Mouse (Mus musculus) testis, adult 2 months (tissue): Measurements from ENCODE around the gene Mindy4. TPM values are rescaled to one million over a fixed set of nuclear protein-coding genes. Genes with fewer than 3 reads are reported as not detected.

ENCODE experiments used
- H3K27ac ChIP-seq: fragments of 200-500 bp; 2 replicates; pipeline ENCODE4 v1.5.1; 2012; ENCODE audit warnings: low read depth, low read length; ENCODE audit not compliant: control insufficient read depth, insufficient read depth
- H3K27me3 ChIP-seq: fragments of 200-500 bp; 2 replicates; pipeline ENCODE4 v1.6.1; 2012; ENCODE audit warnings: mild to moderate bottlenecking, low read length, moderate library complexity; ENCODE audit not compliant: control insufficient read depth, insufficient read depth
- H3K36me3 ChIP-seq: fragments of 200-500 bp; 2 replicates; pipeline ENCODE4 v1.6.1; 2012; ENCODE audit warnings: mild to moderate bottlenecking, low read length; ENCODE audit not compliant: control insufficient read depth, insufficient read depth
- H3K4me1 ChIP-seq: fragments of 200-500 bp; 2 replicates; pipeline ENCODE4 v1.6.1; 2012; ENCODE audit warnings: low read length; ENCODE audit not compliant: control insufficient read depth, insufficient read depth
- H3K4me3 ChIP-seq: fragments of 200-500 bp; 2 replicates; pipeline ENCODE4 v1.5.1; 2012; ENCODE audit warnings: low read depth, mild to moderate bottlenecking, low read length, moderate library complexity, mixed read lengths; ENCODE audit not compliant: control insufficient read depth
- CTCF ChIP-seq: fragments of 200-500 bp; IDR thresholded peaks from 2 replicates; pipeline ENCODE4 v1.5.1; 2012; ENCODE audit warnings: low read depth, mild to moderate bottlenecking, inconsistent platforms, low read length, moderate library complexity; ENCODE audit not compliant: control insufficient read depth, insufficient read depth, insufficient replicate concordance
- POLR2A ChIP-seq: fragments of 200-500 bp; IDR thresholded peaks from 2 replicates; pipeline ENCODE4 v1.6.1; 2012; ENCODE audit warnings: low read depth, mild to moderate bottlenecking, inconsistent platforms, low read length, moderate library complexity; ENCODE audit not compliant: control insufficient read depth
- polyA plus RNA-seq: library from polyadenylated mRNA; depleted of rRNA; stranded (reverse); fragments of >200 nt; gene quantifications from 2 replicates; pipeline ENCODE4 v1.2.3, GENCODE M21; 2012

The Mindy4 gene
- polyA plus RNA-seq, 1 experiment = 61.8 TPM

- Histone ChIP-seq H3K27me3 (no peaks in the 10 kb centered on the region), H3K27ac (no peak overlapping the region), H3K4me1 (no peaks in the 10 kb centered on the region), H3K4me3 (no peak overlapping the region), H3K36me3 (no peaks in the 10 kb centered on the region)
- TF ChIP-seq CTCF (no peak), POLR2A (no peak)
Measured at GRCm38 (mm10) chr6:55350383-55350952, 147.3 kb downstream of the Mindy4 start.

GRCm38 (mm10) chr6:55351712-55352111 lies 148.5 kb downstream of the Mindy4 start:
- H3K4me1 ChIP-seq = no peaks in the 10 kb centered on the region
- H3K4me3 ChIP-seq = no peak overlapping the region; the same call in 1 of the 2 replicates
- no peaks in the 10 kb centered on the region for H3K27me3 ChIP-seq
- H3K27ac ChIP-seq = no peak overlapping the region
- no peak for TF ChIP-seq POLR2A
- no peak for TF ChIP-seq CTCF
- no peaks in the 10 kb centered on the region for H3K36me3 ChIP-seq

GRCm38 (mm10) chr6:55353711-55354445 lies 150.7 kb downstream of the Mindy4 start:
- Histone ChIP-seq H3K4me1 (no peaks in the 10 kb centered on the region), H3K27ac (no peak overlapping the region), H3K27me3 (no peaks in the 10 kb centered on the region), H3K4me3 (no peak overlapping the region), H3K36me3 (no peaks in the 10 kb centered on the region)
- TF ChIP-seq CTCF = no peak
- TF ChIP-seq POLR2A = no peak

GRCm38 (mm10) chr6:55354456-55355117 lies 151.4 kb downstream of the Mindy4 start:
- no peaks in the 10 kb centered on the region for H3K36me3 ChIP-seq
- no peak for TF ChIP-seq CTCF
- no peak for TF ChIP-seq POLR2A
- H3K4me3 ChIP-seq = no peak overlapping the region
- H3K27ac ChIP-seq = no peak overlapping the region
- H3K27me3 ChIP-seq = no peaks in the 10 kb centered on the region
- no peaks in the 10 kb centered on the region for H3K4me1 ChIP-seq

DNA sequence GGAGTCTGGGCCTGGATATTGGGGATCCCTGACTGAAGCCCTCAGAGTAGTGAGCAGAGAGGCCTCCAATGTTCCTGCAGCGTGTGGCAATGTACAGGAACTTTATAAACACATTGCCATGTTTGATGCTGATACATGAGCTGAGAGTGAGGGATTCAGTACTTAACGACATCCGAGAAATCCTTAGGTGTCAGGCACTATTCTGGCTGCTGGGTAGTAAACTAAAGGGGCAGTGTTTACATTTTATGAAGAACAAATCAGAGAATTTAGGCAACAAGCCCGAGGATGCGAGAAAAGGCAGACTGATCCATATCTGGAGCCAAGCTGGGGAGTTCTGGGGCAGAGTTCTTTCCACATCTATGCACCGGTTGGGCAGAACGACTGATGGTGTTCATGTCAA lies 152.4 kb downstream of the Mindy4 start:
- H3K36me3 ChIP-seq = no peaks in the 10 kb centered on the region
- no peak overlapping the region for H3K27ac ChIP-seq
- no peak overlapping the region for H3K4me3 ChIP-seq
- TF ChIP-seq POLR2A = no peak
- TF ChIP-seq CTCF = no peak
- no peaks in the 10 kb centered on the region for H3K27me3 ChIP-seq
- no peaks in the 10 kb centered on the region for H3K4me1 ChIP-seq

DNA sequence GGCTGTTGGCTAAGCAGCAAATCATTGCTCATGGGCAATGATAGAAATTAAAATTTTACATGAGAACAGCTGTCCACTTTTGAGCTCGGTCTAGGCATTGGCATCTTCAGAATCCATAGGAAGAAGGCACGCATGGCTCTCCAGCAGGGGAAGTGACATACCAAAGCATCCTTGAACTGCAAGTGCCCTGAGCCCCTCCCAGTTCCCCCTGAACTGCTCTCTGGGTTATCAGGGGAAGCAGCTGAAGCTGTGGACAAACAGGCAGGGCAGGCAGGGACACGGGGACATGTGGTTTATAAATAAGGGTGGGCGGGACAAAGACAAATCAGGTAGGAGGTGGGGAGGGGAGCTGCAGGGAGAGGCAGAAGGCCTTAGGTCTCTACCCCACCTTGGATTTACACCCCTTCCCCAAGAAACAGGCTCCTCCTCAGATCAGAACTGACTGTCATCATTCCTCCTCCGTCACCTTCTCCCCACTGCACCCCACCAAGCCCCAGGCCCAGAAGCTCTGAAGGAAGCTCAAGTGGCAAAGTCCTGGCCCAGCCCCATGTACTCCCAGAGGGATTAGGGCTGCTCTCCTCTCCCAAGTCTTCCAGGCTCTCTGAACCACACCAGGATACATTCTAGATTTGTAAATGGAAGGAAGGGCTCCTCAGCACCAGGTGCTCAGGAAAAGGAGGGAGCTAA lies 153.0 kb downstream of the Mindy4 start:
- Histone ChIP-seq H3K4me1 (no peaks in the 10 kb centered on the region), H3K27me3 (no peaks in the 10 kb centered on the region)
- TF ChIP-seq POLR2A = no peak
- no peak for TF ChIP-seq CTCF

More for the DNA sequence above, 153.0 kb downstream of the Mindy4 start:
- H3K36me3 ChIP-seq = no peaks in the 10 kb centered on the region
- H3K27ac ChIP-seq = no peak overlapping the region
- H3K4me3 ChIP-seq = no peak overlapping the region
